Mouse (Mus musculus) bone marrow macrophage, adult 2 months (primary cell): ENCODE measurements around the gene Akap13. TPM values are rescaled to one million over a fixed set of nuclear protein-coding genes. Genes with fewer than 3 reads are reported as not detected.

Source experiments
- H3K27ac ChIP-seq: 2 replicates; pipeline ENCODE4 v1.5.1; 2012; ENCODE audit warnings: low read depth, low read length; ENCODE audit not compliant: insufficient read depth
- H3K4me1 ChIP-seq: 2 replicates; pipeline ENCODE4 v1.6.1; 2012; ENCODE audit warnings: low read length; ENCODE audit not compliant: control insufficient read depth, insufficient read depth
- H3K4me3 ChIP-seq: 2 replicates; pipeline ENCODE4 v1.5.1; 2012; ENCODE audit warnings: mild to moderate bottlenecking, low read length, moderate library complexity; ENCODE audit not compliant: insufficient read depth
- CTCF ChIP-seq: IDR thresholded peaks from 2 replicates; pipeline ENCODE4 v1.5.1; 2012; ENCODE audit warnings: low read depth, mild to moderate bottlenecking, low read length, moderate library complexity
- POLR2A ChIP-seq: IDR thresholded peaks from 2 replicates; pipeline ENCODE4 v1.6.1; 2012; ENCODE audit warnings: mild to moderate bottlenecking, low read depth, low read length, borderline replicate concordance
- polyA plus RNA-seq: library from polyadenylated mRNA; stranded (reverse); fragments of >200 nt; gene quantifications from 2 replicates; pipeline ENCODE4 v1.2.4, GENCODE M21; 2012; ENCODE audit not compliant: missing spikeins, insufficient read depth, insufficient read length

Gene Akap13
- polyA plus RNA-seq, 1 experiment, result 58.4 TPM

DNA sequence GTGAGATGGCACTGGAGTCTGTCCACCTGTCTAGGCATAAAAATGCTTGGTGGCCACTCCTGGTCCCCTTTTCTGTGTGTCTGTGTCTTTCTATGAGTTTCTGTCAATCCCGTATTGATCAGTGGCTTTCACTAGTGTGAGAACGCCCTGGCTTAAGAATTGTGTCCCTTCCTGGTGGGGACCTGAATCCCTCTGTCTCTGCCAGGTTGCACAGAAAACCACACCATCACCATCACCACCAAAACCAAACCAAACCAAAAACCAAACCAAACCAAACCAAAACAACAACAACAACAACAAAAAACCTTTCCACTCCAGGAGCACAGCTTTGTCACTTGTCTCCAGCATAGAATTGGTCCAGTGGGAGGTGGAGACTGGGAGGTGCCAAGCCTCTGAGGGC lies 337.8 kb downstream of the Akap13 start:
- no peak for TF ChIP-seq POLR2A
- no peak for TF ChIP-seq CTCF
- no peak overlapping the region for H3K4me3 ChIP-seq
- H3K4me1 ChIP-seq, result peaks cover 37% of the 10 kb centered on the region
- no peak overlapping the region for H3K27ac ChIP-seq

DNA sequence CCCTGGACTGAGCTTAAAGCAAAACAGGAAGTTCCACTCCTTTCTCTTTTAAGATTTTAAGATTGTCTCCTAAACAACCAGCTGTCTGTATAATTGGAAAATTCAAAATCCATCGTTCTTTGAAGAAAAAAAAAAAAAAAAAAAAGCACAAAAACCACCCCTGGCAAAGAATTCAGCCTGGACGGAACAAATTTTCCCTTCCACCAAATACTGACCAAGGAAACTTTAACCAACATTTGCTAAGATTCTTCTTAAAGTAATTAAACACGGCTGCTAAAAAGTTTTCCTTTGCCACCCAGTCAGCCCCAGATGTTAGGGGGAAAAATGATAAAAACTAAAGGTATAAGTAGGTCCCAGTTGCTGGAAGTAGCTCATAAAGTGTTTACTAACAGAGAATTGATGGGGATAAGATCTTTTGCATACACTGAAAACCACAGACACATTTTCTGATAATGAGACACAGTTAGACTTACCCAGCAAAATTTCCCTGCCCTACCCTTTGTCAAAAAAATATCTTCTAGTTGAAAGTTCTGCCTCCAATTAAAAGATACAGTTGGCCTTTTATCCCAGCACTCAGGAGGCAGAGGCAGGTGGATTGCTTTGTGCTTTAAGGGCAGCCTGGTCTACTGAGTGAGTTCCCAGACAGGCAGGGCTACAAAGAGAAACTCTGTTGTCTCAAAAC lies 338.5 kb downstream of the Akap13 start:
- peak overlapping the region; percentile 8; the same call in 1 of the 2 replicates for H3K27ac ChIP-seq
- no peak overlapping the region for H3K4me3 ChIP-seq
- TF ChIP-seq CTCF, result no peak
- TF ChIP-seq POLR2A, result no peak
- H3K4me1 ChIP-seq, result peaks cover 34% of the 10 kb centered on the region

DNA sequence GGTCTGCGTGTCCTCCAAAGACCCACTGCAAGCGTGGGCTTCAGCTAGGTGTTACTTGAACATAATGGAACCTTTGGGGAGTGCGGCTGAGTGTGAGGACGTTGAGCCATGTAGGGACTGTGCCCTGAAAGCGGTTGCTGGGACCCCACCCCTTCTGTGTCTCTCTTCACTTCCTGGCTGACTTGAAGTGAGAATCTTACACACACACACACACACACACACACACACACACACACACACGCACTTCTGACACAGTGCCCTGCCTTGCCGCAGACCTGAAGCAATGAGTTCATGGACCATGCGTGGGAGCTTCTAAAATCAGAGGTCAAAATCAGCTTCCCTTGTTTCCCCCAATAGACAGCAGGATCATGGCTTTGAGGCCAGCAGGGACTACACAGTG lies 339.8 kb downstream of the Akap13 start:
- peaks cover 25% of the 10 kb centered on the region for H3K4me1 ChIP-seq
- TF ChIP-seq CTCF (no peak), POLR2A (no peak)
- no peak overlapping the region for H3K4me3 ChIP-seq
- H3K27ac ChIP-seq, result no peak overlapping the region

DNA sequence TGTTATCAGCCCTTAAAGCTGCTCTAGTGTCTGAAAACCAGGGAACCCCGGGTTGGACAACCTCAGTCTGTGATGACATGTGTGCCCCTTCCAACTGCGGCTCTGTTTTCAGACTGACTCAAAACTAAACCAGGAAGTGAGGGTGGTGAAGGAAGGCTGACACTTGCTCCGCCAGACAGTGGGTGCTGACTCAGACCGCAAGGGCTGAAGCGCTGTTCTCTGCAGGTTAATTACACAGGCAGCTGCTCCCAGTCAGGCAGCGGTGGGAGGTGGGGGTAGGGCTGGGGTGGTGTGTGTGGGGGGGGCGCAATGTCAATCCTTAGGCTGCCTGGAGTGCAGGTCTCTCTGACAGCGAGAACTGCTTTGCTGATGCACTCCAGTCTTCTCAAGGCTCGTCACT lies 341.1 kb downstream of the Akap13 start:
- Histone ChIP-seq H3K4me3 (no peak overlapping the region), H3K4me1 (peaks cover 29% of the 10 kb centered on the region), H3K27ac (peak overlapping the region; percentile 54; the same call in 1 of the 2 replicates)
- no peak for TF ChIP-seq CTCF
- TF ChIP-seq POLR2A, result no peak

DNA sequence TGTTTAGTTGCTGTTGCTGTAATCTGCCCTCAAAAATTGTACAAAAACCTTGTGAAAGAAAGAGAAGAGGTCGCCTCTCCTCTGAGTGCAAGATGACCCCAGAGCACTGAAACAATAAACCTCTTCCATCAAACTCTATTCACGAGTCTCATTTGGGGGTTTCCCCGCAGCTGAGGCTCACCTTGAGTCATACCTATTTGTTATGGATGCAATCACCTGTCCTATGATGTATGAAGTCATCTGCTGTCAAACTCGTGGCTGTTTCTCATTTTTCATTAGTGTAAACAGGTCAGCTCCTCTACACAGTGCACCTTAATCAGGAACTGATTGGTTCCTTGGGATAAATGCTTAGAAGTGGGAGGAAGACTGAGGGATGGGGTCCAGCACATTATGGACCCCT lies 345.2 kb downstream of the Akap13 start:
- Histone ChIP-seq H3K27ac (no peak overlapping the region), H3K4me3 (no peak overlapping the region), H3K4me1 (peaks cover 16% of the 10 kb centered on the region)
- TF ChIP-seq POLR2A, result no peak
- TF ChIP-seq CTCF, result no peak

DNA sequence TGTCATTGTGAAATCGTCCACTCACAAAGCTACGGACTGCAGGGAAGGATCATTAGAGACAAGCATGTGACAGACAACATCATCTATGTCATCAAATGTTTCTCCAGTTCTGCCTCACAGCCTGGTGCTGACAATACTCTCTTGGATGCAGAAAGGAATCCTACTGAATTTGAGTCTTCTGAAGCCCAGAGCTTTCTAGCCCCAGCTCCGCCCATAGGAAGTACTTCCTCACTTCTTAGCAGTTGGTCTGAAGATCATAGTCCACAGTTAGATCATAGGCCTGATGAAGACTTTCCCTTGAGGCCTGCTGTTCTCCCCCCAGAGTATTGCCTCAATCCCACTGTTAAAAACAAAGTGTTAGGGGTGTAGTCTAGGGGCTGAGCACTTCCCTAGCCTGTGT lies 345.7 kb downstream of the Akap13 start:
- TF ChIP-seq POLR2A (no peak), CTCF (no peak)
- no peak overlapping the region for H3K4me3 ChIP-seq
- H3K4me1 ChIP-seq, result peaks cover 13% of the 10 kb centered on the region
- H3K27ac ChIP-seq, result no peak overlapping the region

DNA sequence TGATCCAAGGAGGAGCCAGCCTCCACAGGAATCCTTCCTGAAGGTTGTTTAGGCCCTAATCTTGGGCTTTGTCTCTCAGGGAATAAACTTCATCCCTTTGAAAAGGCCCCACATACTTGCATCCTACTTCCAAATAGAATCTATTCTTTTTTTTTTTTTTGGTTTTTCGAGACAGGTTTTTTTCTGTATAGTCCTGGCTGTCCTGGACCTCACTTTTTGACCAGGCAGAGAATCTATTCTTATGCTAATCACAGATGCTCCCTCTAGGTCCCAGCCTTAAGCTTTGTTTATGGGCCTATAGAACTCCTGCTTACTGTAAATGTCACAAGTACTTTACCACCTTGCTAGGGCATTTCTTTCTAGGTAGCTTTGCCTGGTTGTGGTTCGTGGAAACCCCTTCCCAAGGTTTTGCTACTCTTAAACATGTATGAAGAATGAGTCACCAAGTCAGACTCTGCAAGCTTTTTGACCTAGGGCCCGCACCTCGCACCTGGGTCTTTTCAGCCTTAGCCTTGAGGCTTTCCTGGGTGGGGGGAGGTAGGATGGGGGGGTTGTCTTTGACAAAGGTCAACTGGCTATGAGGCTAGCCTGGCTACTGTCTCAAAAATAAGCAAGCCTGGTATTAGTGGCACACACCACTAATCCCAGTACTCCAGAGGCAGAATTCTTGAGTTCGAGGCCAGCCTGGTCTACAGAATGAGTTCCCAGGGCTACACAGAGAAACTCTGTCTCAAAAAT lies 346.5 kb downstream of the Akap13 start:
- H3K4me1 ChIP-seq, result peaks cover 7% of the 10 kb centered on the region
- H3K4me3 ChIP-seq, result no peak overlapping the region
- H3K27ac ChIP-seq, result no peak overlapping the region
- TF ChIP-seq CTCF (no peak), POLR2A (no peak)

DNA sequence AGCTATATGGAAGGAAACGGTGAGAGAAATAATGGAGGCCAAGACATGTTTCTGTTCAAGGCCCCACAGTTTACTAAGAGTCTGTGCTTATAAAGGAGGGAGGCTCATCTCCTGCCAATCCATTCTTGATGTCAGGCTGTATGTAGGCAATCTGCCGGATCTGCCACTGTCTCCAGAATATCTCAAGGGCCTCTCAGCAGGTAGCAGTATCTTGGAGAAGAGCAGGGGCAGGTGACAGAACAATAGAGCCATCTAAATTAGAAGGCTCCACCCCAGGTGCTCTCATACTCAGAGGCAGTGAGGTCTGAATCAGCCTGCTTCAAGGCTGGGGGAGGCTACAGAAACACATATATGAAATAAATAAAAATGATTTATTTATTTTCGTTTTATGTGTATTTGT lies 347.6 kb downstream of the Akap13 start:
- no peak overlapping the region for H3K4me3 ChIP-seq
- no peak overlapping the region for H3K27ac ChIP-seq
- TF ChIP-seq POLR2A (no peak), CTCF (no peak)
- peaks cover 6% of the 10 kb centered on the region for H3K4me1 ChIP-seq

Other genes starting within 250 kb of the Akap13 start
- 0.37 TPM in 1 of 2 replicates, not detected in the other for gene Sv2b, start 146.3 kb upstream of the Akap13 start, polyA plus RNA-seq